Mouse (Mus musculus): ENCODE results near the gene Fam155a. TPM values are rescaled to one million over a fixed set of nuclear protein-coding genes. Genes with fewer than 3 reads are reported as not detected.

Fam155a gene
- polyA plus RNA-seq, 1 experiment = not detected

DNA sequence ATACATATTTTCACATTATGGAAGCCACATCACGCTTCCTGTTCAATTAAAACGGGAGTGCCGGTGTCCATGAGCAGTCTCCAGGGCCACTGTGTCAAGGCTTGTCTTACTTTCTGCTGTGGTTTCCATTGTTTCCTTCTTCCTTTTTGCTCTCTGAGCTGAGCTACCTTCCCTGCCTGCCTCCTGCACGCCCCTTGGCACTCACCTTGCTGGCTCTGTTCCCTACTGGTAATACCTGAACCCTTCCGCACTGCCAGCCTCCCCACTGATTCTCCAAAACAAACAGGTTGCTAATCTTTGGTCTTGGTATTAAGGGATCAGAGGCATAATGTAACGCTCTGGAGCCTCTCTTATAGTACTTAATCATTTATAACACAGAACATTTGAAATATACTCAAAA is 403.2 kb downstream of the Fam155a start:
- 82% methylated on average over 6 of the region's 6 CpGs for WGBS
- no peak overlapping the region for H3K27ac ChIP-seq (ENCODE audit: insufficient read depth, low read depth, low read length)

GRCm38 (mm10) chr8:9365381-9365780 is 405.6 kb downstream of the Fam155a start:
- H3K27ac ChIP-seq (ENCODE audit: insufficient read depth, low read depth, low read length) = no peak overlapping the region
- no peak overlapping the region for H3K4me3 ChIP-seq (ENCODE audit: insufficient read depth, low read depth, low read length)
- 79% methylated on average over 1 of the region's 1 CpGs for WGBS
- peaks cover 6% of the 10 kb centered on the region for H3K4me1 ChIP-seq (ENCODE audit: control insufficient read depth, insufficient read depth, low read length)
- TF ChIP-seq POLR2A (IDR thresholded peaks at IDR 0.05; ENCODE audit: insufficient read depth, low read depth, low read length) (no peak), CTCF (IDR thresholded peaks at IDR 0.05; ENCODE audit: insufficient read depth, low read depth, low read length) (no peak)

More for the DNA sequence above, 403.2 kb downstream of the Fam155a start:
- H3K4me1 ChIP-seq (ENCODE audit: control insufficient read depth, insufficient read depth, low read length) = peaks cover 4% of the 10 kb centered on the region
- H3K4me3 ChIP-seq (ENCODE audit: insufficient read depth, low read depth, low read length) = no peak overlapping the region
- TF ChIP-seq CTCF (IDR thresholded peaks at IDR 0.05; ENCODE audit: insufficient read depth, low read depth, low read length) (no peak), POLR2A (IDR thresholded peaks at IDR 0.05; ENCODE audit: insufficient read depth, low read depth, low read length) (no peak)

GRCm38 (mm10) chr8:9348523-9349135 is 422.3 kb downstream of the Fam155a start:
- no peak for TF ChIP-seq CTCF (IDR thresholded peaks at IDR 0.05; ENCODE audit: insufficient read depth, low read depth, low read length)
- no peak for TF ChIP-seq POLR2A (IDR thresholded peaks at IDR 0.05; ENCODE audit: insufficient read depth, low read depth, low read length)
- 68% methylated on average over 7 of the region's 7 CpGs for WGBS
- H3K4me1 ChIP-seq (ENCODE audit: control insufficient read depth, insufficient read depth, low read length) = peaks cover 2% of the 10 kb centered on the region; the same call in 1 of the 2 replicates
- no peak overlapping the region for H3K27ac ChIP-seq (ENCODE audit: insufficient read depth, low read depth, low read length)
- H3K4me3 ChIP-seq (ENCODE audit: insufficient read depth, low read depth, low read length) = no peak overlapping the region

DNA sequence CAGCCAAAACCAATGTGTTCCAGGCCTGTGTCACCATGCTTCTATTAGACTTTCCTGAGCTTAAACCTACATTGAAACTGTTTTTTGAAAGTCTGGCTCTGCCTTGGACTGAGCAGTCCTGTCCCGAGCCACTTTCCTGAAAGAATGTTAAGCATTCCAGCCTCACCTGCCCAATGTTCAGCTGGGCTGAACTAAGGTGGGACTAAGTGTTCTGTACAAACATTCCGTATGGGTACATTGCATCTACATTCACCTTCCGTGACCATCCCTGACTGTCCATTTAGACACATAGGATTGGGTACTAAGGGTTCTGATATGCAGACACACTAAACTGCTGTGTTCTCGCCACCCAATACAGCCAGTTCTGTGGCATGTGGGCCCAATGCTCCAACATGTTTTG is 423.8 kb downstream of the Fam155a start:
- Histone ChIP-seq H3K4me3 (ENCODE audit: insufficient read depth, low read depth, low read length) (no peak overlapping the region), H3K4me1 (ENCODE audit: control insufficient read depth, insufficient read depth, low read length) (peaks cover 9% of the 10 kb centered on the region), H3K27ac (ENCODE audit: insufficient read depth, low read depth, low read length) (no peak overlapping the region)
- WGBS = 92% methylated on average over 4 of the region's 4 CpGs
- TF ChIP-seq POLR2A (IDR thresholded peaks at IDR 0.05; ENCODE audit: insufficient read depth, low read depth, low read length) (no peak), CTCF (IDR thresholded peaks at IDR 0.05; ENCODE audit: insufficient read depth, low read depth, low read length) (no peak)

DNA sequence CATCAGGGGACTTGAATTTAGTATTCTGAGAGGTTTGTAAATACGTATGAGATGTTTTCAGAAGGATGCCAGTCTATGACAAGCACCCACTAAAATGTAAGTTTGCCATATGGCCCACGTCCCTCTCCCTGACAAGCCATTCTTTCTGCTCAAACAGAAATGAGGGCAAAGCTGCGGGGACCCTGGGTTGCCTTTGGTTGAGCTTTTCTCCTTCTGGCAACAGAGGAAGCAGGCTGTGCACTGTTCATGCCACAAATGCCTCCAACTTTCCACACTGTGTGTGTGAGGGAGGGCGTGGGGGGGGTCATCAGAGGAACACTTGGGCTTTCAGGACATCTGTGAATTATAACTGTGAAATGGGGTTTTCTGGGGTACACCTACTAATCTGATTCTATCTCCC is 426.8 kb downstream of the Fam155a start:
- Histone ChIP-seq H3K27ac (ENCODE audit: insufficient read depth, low read depth, low read length) (no peak overlapping the region), H3K4me3 (ENCODE audit: insufficient read depth, low read depth, low read length) (no peak overlapping the region), H3K4me1 (ENCODE audit: control insufficient read depth, insufficient read depth, low read length) (peaks cover 9% of the 10 kb centered on the region)
- 80% methylated on average over 4 of the region's 4 CpGs for whole genome bisulfite sequencing
- no peak for TF ChIP-seq CTCF (IDR thresholded peaks at IDR 0.05; ENCODE audit: insufficient read depth, low read depth, low read length)
- no peak for TF ChIP-seq POLR2A (IDR thresholded peaks at IDR 0.05; ENCODE audit: insufficient read depth, low read depth, low read length)

DNA sequence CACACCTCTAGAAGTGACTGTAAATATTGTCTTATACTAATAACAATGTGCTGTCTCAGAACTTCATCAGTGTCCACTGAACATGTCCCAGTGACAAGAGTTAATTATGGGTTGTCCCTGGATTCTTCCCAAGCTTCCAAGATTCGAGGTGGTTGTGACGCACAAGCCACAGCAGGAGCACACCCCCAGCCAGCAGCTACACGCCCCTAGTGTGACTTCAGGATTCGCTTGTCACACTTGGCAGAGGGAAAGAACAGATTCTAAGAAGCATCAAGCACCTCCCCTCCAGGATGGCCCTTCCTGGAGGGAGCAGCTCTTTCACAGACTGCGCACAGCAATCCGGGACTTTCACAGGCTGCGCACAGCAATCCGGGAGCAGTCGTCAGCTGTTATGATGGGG is 428.0 kb downstream of the Fam155a start:
- H3K4me1 ChIP-seq (ENCODE audit: control insufficient read depth, insufficient read depth, low read length) = peaks cover 9% of the 10 kb centered on the region
- no peak overlapping the region for H3K4me3 ChIP-seq (ENCODE audit: insufficient read depth, low read depth, low read length)
- no peak overlapping the region for H3K27ac ChIP-seq (ENCODE audit: insufficient read depth, low read depth, low read length)
- TF ChIP-seq POLR2A (IDR thresholded peaks at IDR 0.05; ENCODE audit: insufficient read depth, low read depth, low read length) (no peak), CTCF (IDR thresholded peaks at IDR 0.05; ENCODE audit: insufficient read depth, low read depth, low read length) (no peak)
- WGBS = 25% methylated on average over 9 of the region's 9 CpGs

DNA sequence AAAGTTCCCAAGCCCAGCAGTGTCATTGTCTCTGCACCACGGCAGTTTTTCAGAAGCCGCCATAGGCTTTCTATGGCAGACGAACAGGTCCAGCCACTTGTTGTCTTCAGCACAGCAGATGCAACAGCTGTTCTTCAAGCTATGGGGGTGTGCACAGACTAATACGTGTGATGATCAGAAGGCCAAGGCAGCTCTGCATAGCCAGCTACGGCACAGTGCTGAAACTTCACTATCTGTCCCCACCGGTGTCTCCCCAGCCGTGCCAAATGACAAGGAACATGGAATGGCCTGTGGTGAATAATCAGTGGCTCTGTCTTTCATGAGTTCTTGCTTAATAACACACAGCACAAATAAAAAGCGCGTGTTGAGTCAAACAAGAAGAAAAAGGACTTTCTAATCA is 428.4 kb downstream of the Fam155a start:
- Histone ChIP-seq H3K4me3 (ENCODE audit: insufficient read depth, low read depth, low read length) (no peak overlapping the region), H3K27ac (ENCODE audit: insufficient read depth, low read depth, low read length) (no peak overlapping the region), H3K4me1 (ENCODE audit: control insufficient read depth, insufficient read depth, low read length) (peaks cover 9% of the 10 kb centered on the region)
- TF ChIP-seq POLR2A (IDR thresholded peaks at IDR 0.05; ENCODE audit: insufficient read depth, low read depth, low read length) = no peak
- TF ChIP-seq CTCF (IDR thresholded peaks at IDR 0.05; ENCODE audit: insufficient read depth, low read depth, low read length) = no peak
- 31% methylated on average over 9 of the region's 9 CpGs for WGBS

DNA sequence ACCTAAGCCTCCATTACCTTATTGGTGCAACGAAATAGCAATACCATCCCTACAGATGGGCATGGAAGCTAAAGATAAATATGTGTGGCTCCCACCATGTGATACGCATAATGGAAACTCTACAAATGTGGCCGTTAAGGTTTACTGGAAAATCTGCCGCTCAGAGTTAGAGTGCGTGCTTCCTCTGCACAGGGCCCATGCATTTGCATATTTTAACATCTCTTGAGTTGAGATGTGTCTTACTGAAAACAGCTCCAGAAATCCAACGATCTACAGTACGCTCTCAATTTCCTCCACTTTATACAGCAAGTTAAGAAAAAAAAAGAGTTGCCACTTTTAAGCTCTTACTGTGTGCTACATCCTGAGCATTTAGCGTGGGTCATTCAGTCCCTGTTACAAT is 433.1 kb downstream of the Fam155a start:
- WGBS = 79% methylated on average over 8 of the region's 8 CpGs
- Histone ChIP-seq H3K4me1 (ENCODE audit: control insufficient read depth, insufficient read depth, low read length) (peaks cover 15% of the 10 kb centered on the region), H3K4me3 (ENCODE audit: insufficient read depth, low read depth, low read length) (no peak overlapping the region), H3K27ac (ENCODE audit: insufficient read depth, low read depth, low read length) (no peak overlapping the region)
- no peak for TF ChIP-seq CTCF (IDR thresholded peaks at IDR 0.05; ENCODE audit: insufficient read depth, low read depth, low read length)
- no peak for TF ChIP-seq POLR2A (IDR thresholded peaks at IDR 0.05; ENCODE audit: insufficient read depth, low read depth, low read length)

DNA sequence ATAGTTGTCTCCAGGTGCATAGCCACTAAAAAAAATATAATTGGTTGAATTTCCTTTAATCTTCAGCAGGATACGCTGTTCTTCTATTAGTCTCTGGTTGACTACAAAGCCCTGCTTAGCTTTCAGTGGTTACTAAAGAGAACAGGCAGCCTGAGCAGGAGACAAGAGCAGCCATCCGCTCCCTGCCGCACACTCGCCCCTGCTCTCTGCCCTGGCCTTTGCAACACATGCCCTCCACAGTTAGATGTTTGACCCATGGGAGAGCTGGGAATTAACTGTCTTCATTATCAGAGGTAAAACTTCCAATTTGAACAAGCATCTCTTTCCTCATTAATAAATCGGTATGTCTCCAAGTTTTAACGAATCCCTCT is 435.0 kb downstream of the Fam155a start:
- WGBS = 22% methylated on average over 6 of the region's 6 CpGs
- TF ChIP-seq POLR2A (IDR thresholded peaks at IDR 0.05; ENCODE audit: insufficient read depth, low read depth, low read length) (no peak), CTCF (IDR thresholded peaks at IDR 0.05; ENCODE audit: insufficient read depth, low read depth, low read length) (no peak)
- no peak overlapping the region for H3K4me3 ChIP-seq (ENCODE audit: insufficient read depth, low read depth, low read length)
- peak overlapping the region; percentile 79 for H3K27ac ChIP-seq (ENCODE audit: insufficient read depth, low read depth, low read length)
- peaks cover 11% of the 10 kb centered on the region for H3K4me1 ChIP-seq (ENCODE audit: control insufficient read depth, insufficient read depth, low read length)
